Mouse (Mus musculus): ENCODE measurements at regions not wholly inside any gene's neighbourhood (a gene's known extent, or its start where the extent isn't known, plus 50 kb on each side); places are given as distances from the start of the nearest gene placed in this dataset.

DNA sequence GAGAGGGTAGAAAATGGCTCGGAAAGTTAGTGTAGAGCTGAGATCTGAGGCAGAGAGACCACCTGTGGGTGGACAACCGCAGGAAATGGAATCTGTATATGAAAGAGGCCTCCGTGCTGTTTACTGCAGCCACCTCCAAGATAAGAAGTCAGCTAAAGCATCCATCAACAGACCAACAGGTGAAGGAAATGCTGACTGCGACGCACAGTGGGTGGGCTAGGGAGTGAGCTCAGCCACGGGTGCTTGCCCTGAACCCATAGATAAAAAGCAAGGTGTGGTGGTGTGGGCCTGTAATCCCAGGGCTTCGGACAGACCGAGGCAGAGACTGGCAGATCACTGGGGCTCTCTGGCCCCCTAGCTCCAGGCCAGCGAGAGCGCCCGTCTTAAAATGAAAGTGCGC lies 83.0 kb upstream of the Tle3 start:
- no peak for DNase-seq (ENCODE audit: extremely low spot score, low spot score)

GRCm38 (mm10) chr9:61289713-61290112 lies 82.5 kb upstream of the Tle3 start:
- DNase-seq (ENCODE audit: extremely low spot score, low spot score): no peak

GRCm38 (mm10) chr9:61291646-61292045 lies 80.5 kb upstream of the Tle3 start:
- DNase-seq (ENCODE audit: extremely low spot score, low spot score): no peak

DNA sequence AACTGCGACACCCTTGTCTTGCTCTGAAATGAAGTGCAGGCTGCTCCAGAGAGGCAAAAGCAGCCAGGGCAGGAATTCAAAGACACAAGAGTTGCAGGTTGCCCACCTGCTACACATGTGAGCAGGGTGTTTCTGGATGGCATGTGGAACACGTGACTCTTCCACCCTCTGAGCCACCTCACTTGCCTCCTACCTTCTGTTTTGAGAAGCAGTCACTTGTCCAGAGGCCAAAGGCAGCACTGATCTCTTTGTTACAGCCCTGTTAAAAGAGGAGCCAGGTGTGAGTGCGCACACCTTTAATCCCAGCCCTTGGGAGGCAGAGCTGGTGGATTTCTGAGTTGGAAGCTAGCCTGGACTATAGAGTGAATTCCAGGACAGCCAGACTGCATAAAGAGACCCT lies 79.7 kb upstream of the Tle3 start:
- no peak for DNase-seq (ENCODE audit: extremely low spot score, low spot score)

GRCm38 (mm10) chr9:61293223-61293985 lies 78.8 kb upstream of the Tle3 start:
- no peak for DNase-seq (ENCODE audit: extremely low spot score, low spot score)

DNA sequence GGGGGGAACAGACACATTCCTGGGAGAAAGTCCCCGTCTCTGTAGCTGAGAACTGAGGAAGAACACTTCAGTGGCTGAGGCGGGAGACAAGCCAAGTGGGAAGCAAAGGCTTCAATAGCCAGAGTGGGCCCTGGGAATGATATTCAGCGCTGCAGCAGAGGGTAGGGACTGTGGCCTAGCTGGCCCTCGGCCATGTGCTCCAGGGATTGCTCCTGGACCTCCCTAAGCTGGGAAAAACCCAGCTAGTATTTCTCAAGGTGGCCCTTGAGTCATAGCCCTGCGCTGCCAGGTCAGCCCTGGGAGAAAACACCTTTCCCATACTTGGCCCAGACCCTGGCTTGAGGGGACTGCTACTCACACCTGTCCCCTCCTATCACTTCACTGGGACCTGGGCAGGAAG lies 77.2 kb upstream of the Tle3 start:
- no peak for DNase-seq (ENCODE audit: extremely low spot score, low spot score)

- no peak for DNase-seq (ENCODE audit: extremely low spot score, low spot score)
Observed at GRCm38 (mm10) chr9:61296311-61296947, 75.7 kb upstream of the Tle3 start.

DNA sequence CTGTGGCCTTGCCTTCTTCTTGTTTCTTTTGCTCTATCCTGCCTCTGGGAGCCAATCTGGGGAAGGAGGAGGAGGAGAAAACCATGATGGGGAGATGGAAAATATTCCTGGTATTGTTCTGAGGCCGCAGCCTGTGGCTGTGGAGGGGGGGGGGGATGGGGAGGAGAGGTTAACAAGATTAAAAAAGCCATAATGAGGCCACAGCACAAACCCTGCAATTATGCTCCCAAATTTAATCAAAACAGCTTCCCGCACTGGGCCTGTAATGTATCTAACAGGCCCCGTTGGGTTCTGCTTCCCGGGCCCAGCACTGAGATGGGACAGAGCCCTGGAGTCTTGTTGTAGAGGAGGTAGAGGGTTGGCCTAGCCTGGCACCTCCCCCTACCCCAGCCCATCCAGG lies 74.8 kb upstream of the Tle3 start:
- DNase-seq (ENCODE audit: extremely low spot score, low spot score): no peak

DNA sequence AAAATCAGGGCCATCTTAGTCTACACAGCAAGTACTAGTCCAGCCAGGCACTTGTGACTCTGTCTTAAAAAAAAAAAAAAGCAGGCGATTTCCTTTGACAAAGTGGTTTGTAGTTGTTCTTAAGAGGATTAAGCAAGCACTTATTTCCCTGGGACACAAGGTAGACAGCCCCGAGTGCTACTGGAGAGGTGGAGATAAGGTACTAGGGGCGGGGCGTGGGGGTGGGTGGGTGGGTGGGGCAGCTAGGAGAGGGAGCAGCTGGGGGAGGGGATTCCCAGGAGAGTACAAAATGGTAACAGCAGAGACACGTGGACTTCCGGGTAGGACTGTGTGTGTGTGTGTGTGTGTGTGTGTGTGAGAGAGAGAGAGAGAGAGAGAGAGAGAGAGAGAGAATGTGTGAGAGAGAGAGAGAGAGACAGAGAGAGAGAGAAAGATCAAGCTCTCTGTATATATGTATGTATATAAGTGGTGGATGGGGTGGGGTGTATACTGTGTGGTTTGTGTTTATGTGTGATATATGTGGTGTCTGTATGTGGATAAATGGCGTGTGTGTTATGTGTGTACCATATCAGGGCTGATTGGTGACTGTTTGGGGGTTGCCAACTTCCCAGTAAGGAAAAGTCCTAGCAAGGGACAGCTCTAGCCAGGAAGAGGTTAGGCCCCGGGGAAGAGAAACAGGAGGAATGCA lies 72.1 kb upstream of the Tle3 start:
- DNase-seq (ENCODE audit: extremely low spot score, low spot score): no peak

- DNase-seq (ENCODE audit: extremely low spot score, low spot score): no peak
Observed at GRCm38 (mm10) chr9:61301070-61301469, 71.1 kb upstream of the Tle3 start.

GRCm38 (mm10) chr9:61302724-61303123 lies 69.4 kb upstream of the Tle3 start:
- no peak for DNase-seq (ENCODE audit: extremely low spot score, low spot score)

DNA sequence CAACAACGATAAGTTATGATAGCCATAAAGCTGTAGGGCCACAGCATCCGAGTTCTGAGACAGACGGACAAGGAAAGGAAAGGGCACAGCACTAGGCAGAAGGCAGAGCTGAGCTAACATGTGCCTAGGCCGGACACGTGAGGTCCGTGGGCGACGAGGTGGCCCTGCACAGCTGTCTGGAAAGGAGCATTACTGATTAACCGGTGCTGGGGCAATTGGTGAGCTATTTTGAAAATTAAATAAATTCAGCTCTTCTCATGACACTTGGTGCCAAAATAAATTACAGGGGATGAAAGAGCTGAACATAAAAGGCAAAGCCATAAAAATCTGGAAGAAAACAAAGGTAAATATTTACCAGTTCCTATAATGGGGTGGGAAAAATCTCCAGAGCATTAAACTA lies 65.9 kb upstream of the Tle3 start:
- no peak for DNase-seq (ENCODE audit: extremely low spot score, low spot score)

DNA sequence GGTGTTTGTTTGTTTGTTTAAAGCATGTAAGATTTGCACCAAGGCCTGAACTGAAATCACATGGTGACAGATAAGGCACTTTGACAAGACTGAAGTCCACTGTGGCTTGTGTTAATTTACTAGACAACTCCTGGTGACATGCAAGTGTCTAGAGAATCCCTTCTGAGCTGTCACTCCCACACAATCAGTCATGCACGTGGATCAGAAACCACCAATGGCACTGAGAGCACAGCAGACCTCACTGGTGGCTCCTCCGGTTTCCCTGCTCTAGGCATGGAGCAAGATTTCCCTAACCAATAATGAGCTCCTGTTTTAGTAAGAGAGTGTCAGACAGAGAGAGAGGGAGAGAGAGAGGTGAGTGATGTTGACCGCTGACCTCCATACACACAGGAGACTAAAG lies 63.1 kb upstream of the Tle3 start:
- DNase-seq (ENCODE audit: extremely low spot score, low spot score): no peak

- DNase-seq (ENCODE audit: extremely low spot score, low spot score): no peak
Observed at GRCm38 (mm10) chr9:61309768-61310493, 62.2 kb upstream of the Tle3 start.

DNA sequence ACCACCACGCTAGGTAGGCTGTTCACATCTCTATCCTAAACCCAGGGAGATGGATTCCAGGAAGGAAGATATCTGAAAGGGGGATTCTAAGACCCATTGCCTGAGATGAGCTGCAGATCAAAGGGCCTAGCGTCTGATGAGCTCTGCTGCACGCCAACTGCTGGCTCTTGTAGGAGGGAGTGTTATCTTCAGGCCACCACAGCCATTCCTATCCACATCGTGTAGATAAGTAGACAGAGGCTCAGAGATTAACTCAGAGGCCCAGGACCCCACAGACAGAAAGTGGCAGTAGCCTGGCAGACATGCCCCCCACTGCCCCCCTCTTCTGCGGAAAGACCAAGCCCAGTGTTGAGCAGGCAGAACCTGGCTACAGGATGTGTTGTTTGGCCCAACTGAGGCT lies 61.6 kb upstream of the Tle3 start:
- DNase-seq (ENCODE audit: extremely low spot score, low spot score): no peak

DNA sequence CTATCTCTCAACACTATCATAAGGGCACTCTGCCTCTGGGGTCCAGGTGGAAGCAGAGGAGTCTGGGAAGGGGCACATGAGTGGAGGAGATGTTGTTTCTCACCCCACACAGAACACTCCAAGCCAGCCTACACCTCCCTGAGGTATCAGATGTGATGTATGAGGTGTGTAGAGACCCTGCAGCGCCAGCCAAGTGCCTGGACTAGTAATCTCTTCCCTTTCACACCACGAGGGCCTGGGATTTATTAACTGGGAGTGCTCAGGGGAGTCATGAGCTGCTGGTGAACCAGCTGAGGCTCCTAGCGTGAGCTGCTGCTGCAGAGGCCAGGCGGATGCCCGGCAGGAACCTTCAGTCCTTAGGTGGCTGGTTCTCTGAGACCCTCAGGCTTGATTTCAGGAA lies 60.6 kb upstream of the Tle3 start:
- no peak for DNase-seq (ENCODE audit: extremely low spot score, low spot score)

GRCm38 (mm10) chr9:61314630-61315179 lies 57.5 kb upstream of the Tle3 start:
- DNase-seq (ENCODE audit: extremely low spot score, low spot score): no peak

DNA sequence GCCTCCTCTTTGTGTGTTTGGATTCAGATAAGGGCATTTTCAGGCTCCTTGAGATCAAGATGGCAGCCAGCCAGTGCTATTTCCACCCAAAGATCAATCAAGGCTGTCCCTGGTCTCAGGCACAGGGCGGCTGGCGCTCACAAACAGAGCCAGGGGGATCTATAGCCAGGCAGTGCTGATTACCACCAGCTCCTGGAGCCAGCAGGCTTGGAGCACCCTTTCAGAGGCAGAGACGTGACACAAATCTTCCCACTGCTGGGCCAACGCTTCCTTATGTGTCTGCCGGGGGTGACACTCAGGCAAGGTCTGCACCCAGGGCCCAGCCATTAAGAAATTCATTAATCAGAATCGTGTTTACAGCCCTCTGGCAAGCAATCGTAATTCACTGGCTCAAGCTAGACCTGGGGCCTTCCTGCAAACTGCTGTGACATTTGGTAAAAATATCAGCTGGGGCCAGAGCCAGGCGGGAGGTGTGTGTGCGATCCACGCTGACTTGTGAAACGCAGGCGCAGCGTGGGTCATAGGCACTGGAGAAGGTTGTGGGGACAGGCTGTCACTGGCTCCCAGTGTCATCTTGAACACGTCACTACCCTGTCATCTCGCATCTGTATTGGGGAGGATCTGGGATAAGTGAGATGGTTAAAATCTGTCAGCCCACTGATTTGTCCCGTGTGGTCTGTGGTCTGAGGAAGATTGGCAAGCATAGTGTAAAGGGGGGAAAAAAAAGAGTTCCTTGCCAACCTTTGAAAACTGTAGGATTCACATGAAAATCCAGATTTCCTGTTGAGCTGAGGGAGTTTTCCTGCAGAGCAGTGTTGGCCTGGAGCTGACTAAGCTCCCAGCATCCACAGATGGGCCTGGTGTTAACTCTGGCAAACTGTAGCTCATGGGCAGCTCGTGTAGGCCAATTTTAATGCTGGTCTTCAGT lies 56.5 kb upstream of the Tle3 start:
- no peak for DNase-seq (ENCODE audit: extremely low spot score, low spot score)

DNA sequence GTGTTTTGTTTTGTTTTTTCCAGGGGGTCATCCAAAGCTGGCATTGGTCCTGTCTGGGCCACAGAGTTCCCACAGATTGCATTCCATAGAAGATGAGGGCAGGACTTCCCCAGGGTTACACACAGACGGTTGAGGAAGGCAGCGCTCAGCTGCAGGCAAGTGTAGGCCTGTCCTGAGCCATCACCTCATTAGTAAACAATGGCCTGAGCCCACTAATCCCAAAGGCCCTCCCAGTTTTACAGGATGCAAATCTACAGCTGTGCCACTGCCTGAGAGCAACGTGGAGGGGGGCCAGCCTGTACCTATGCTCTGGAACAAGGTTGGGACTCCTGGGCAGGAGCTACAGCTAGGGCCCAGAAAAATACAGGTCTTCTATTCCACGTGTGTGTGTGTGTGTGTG lies 55.7 kb upstream of the Tle3 start:
- DNase-seq (ENCODE audit: extremely low spot score, low spot score): no peak

DNA sequence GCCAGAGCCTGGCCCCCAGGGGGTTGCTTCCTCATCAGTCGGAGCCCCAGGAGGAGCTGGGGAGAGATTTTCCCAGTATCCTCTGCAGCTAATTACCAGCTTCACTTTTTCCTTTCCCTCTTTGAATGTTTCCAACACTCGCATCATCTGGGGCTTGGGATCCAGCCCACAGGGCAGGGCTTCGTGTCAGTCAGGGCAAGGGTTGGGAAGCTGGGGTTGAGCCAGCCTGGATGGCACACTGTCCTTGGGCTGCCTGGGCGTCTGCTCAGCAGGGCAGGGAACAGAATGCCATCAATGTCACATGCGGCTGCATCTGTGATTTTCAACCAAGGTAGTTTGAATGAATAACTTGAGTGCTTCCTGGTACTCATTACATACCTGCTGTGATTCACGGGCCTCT lies 52.4 kb upstream of the Tle3 start:
- no peak for DNase-seq (ENCODE audit: extremely low spot score, low spot score)

GRCm38 (mm10) chr9:61321314-61321713 lies 50.9 kb upstream of the Tle3 start:
- DNase-seq (ENCODE audit: extremely low spot score, low spot score): no peak

All from neural tube, embryonic 10.5 days (tissue).